Mouse (Mus musculus): ENCODE data around the gene Atxn7l2. TPM values are rescaled to one million over a fixed set of nuclear protein-coding genes. Genes with fewer than 3 reads are reported as not detected.

Atxn7l2 gene
- polyA plus RNA-seq, 1 experiment from 2014 or later: 6.3 TPM

DNA sequence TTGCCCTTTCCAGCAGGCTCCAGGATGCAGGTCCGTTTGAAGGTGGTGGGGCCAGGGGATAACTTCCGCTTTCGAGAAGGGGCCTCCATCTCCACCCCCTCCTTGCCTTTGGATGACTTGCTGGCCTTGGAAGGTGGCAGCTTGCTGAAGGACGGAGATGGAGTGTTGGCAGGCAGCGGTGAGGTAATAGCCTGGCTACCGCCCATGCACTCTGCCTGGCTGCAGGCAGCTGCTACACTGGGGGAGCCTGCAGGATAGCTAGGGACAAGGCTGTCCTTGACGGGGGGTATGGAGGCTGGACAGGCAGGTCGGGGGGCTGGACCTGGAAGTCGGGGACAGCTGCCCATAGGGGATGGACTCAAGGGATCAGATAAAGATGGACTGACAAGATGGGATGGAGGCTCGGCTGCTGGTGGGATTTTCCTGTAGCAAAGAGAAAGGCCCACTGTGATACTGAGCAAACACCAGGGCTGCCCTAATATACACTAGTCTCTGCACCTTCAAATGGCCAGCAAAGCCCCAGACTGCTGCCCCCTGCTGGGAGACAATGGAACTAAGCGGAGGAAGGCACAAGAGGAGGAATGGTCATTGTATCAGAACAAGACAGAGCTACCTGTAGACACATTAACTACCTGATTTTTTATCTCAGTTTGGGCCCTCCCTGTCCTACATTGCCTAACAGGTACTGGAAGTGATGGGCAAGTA, 7.0 kb downstream of the Atxn7l2 start:
- H3K27me3 ChIP-seq (ENCODE audit: control insufficient read depth, insufficient read depth, low read length): no peaks in the 10 kb centered on the region
- no peak overlapping the region for H3K9ac ChIP-seq (ENCODE audit: low read length)
- ATAC-seq (ENCODE audit: insufficient number of reproducible peaks, insufficient read depth, low FRiP score, low read depth): no peak
- no peak overlapping the region for H3K4me3 ChIP-seq (ENCODE audit: control insufficient read depth in 1 of 2, insufficient read depth in 1 of 2, low read depth in 1 of 2, low read length in 2 of 2)
- peaks cover 66% of the 10 kb centered on the region for H3K36me3 ChIP-seq (ENCODE audit: control insufficient read depth, insufficient read depth, low read length)
- no peaks in the 10 kb centered on the region for H3K9me3 ChIP-seq (ENCODE audit: control insufficient read depth, low read length)
- no peak overlapping the region for H3K27ac ChIP-seq (replicated peaks in 1 of 2; ENCODE audit: control insufficient read depth in 1 of 2, insufficient read depth in 1 of 2, low read depth in 2 of 2, low read length in 2 of 2)
- WGBS: 79% methylated on average over 11 of the region's 11 CpGs
- no peak overlapping the region for H3K4me2 ChIP-seq (ENCODE audit: low read length)
- peaks cover 3 to 14% of the 10 kb centered on the region in 2 experiments; a peak in 3 of 4 replicates for H3K4me1 ChIP-seq (ENCODE audit: control insufficient read depth in 2 of 2, insufficient read depth in 2 of 2, low read length in 2 of 2)

DNA sequence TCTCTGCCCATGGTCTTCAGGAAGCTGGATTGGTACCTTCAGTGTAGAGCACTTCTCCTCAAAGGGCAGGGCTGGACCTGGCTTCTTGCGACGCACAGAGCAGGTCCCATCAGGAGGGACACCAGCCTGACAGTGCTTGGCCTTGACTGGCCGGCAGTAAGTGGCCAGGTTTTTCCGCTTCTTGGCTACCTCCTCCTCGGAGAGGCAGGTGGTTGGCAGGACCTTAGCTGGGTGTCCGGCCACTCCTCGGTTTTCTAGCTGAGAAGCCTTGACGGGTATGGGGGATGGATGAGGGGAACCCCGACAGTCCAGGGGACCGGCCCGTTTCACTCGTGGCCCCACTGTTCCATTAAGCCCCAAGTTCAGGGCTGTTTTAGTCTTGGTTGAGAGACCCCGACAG, 7.5 kb downstream of the Atxn7l2 start:
- Histone ChIP-seq H3K27me3 (ENCODE audit: control insufficient read depth, insufficient read depth, low read length) (no peaks in the 10 kb centered on the region), H3K9me3 (ENCODE audit: control insufficient read depth, low read length) (no peaks in the 10 kb centered on the region), H3K4me3 (ENCODE audit: control insufficient read depth in 1 of 2, insufficient read depth in 1 of 2, low read depth in 1 of 2, low read length in 2 of 2) (no peak overlapping the region), H3K4me2 (ENCODE audit: low read length) (no peak overlapping the region), H3K36me3 (ENCODE audit: control insufficient read depth, insufficient read depth, low read length) (peaks cover 69% of the 10 kb centered on the region), H3K9ac (ENCODE audit: low read length) (no peak overlapping the region), H3K4me1 (ENCODE audit: control insufficient read depth in 2 of 2, insufficient read depth in 2 of 2, low read length in 2 of 2) (peaks cover 3 to 13% of the 10 kb centered on the region in 2 experiments; a peak in 3 of 4 replicates), H3K27ac (replicated peaks in 1 of 2; ENCODE audit: control insufficient read depth in 1 of 2, insufficient read depth in 1 of 2, low read depth in 2 of 2, low read length in 2 of 2) (no peak overlapping the region)
- no peak for ATAC-seq (ENCODE audit: insufficient number of reproducible peaks, insufficient read depth, low FRiP score, low read depth)
- 92% methylated on average over 13 of the region's 13 CpGs for WGBS

GRCm38 (mm10) chr3:108202506-108202905, 8.2 kb downstream of the Atxn7l2 start:
- Histone ChIP-seq H3K36me3 (ENCODE audit: control insufficient read depth, insufficient read depth, low read length) (peaks cover 66% of the 10 kb centered on the region), H3K9ac (ENCODE audit: low read length) (no peak overlapping the region)

DNA sequence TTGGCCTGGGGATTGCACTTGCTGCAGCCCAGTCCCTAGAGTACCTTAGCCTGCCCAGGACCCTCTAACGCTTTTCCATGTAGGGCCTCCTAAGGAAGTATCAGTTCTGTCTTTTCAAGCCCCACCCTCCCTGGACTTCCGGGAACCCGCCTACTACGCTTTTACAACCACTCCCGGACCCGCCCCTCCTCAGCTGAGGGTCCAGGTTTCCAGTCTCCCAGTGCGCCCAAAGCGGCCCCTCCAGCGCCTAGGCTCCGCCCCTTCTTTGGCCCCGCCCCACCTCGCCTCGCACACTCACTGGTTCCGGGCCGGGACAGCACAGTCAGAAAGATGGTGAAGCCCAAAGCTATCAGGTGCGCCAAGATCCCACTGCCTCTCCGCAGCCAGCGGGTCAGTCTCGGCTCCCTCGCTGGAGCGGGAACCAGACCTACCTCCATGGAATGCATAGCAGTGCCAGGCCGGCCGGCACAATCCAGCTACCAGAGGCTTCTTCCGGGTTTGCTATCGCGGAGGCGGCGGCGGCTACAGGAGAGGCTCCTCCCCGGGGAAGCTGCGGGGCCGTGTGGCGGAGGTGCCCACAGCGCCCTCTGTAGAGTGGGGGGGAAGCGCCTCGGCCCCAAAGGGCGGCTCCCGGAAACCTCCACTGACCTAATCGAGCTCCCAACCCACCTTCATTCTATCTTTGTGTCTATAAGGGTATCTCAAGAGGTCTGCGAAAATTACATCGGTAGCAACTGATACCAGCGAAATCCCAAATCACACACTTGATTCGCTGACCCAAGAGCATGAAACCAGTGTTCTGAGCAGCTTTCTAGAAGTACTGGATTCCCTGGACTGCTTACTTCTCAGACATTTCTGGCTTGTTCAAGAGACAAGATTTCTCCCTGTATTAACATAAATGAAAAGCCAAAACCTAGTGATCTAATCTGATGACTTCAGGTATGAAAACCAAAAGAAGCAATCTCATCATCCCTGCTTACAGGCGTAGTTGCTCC, 10.1 kb downstream of the Atxn7l2 start, which contains the start of gene Cyb561d1:
Cyb561d1 (minus strand) TSS at position 884 of the 995 bp plus-strand sequence.
- peak; percentile 93 for ATAC-seq (ENCODE audit: insufficient number of reproducible peaks, insufficient read depth, low FRiP score, low read depth)
- H3K4me2 ChIP-seq (ENCODE audit: low read length): peak within 1 kb of the TSS; percentile 77
- peak within 1 kb of the TSS; percentile 76 for H3K9ac ChIP-seq (ENCODE audit: low read length)
- peaks cover 50% of the 10 kb centered on the region for H3K36me3 ChIP-seq (ENCODE audit: control insufficient read depth, insufficient read depth, low read length)
- peak within 1 kb of the TSS; percentile 82 to 90 for H3K27ac ChIP-seq (replicated peaks in 1 of 2; ENCODE audit: control insufficient read depth in 1 of 2, insufficient read depth in 1 of 2, low read depth in 2 of 2, low read length in 2 of 2)
- H3K4me3 ChIP-seq (ENCODE audit: control insufficient read depth in 1 of 2, insufficient read depth in 1 of 2, low read depth in 1 of 2, low read length in 2 of 2): peak within 1 kb of the TSS; percentile 56 to 91
- 3% methylated on average over 44 of the region's 44 CpGs for WGBS
- no peaks in the 10 kb centered on the region for H3K27me3 ChIP-seq (ENCODE audit: control insufficient read depth, insufficient read depth, low read length)
- H3K9me3 ChIP-seq (ENCODE audit: control insufficient read depth, low read length): no peaks in the 10 kb centered on the region
- peaks cover 18 to 33% of the 10 kb centered on the region in 2 experiments for H3K4me1 ChIP-seq (ENCODE audit: control insufficient read depth in 2 of 2, insufficient read depth in 2 of 2, low read length in 2 of 2)

More at GRCm38 (mm10) chr3:108202506-108202905, 8.2 kb downstream of the Atxn7l2 start:
- no peak overlapping the region for H3K27ac ChIP-seq (replicated peaks in 1 of 2; ENCODE audit: control insufficient read depth in 1 of 2, insufficient read depth in 1 of 2, low read depth in 2 of 2, low read length in 2 of 2)
- no peaks in the 10 kb centered on the region for H3K9me3 ChIP-seq (ENCODE audit: control insufficient read depth, low read length)
- peaks cover 3 to 14% of the 10 kb centered on the region in 2 experiments; a peak in 3 of 4 replicates for H3K4me1 ChIP-seq (ENCODE audit: control insufficient read depth in 2 of 2, insufficient read depth in 2 of 2, low read length in 2 of 2)
- no peaks in the 10 kb centered on the region for H3K27me3 ChIP-seq (ENCODE audit: control insufficient read depth, insufficient read depth, low read length)
- no peak overlapping the region for H3K4me3 ChIP-seq (ENCODE audit: control insufficient read depth in 1 of 2, insufficient read depth in 1 of 2, low read depth in 1 of 2, low read length in 2 of 2)
- no peak for ATAC-seq (ENCODE audit: insufficient number of reproducible peaks, insufficient read depth, low FRiP score, low read depth)
- H3K4me2 ChIP-seq (ENCODE audit: low read length): no peak overlapping the region

DNA sequence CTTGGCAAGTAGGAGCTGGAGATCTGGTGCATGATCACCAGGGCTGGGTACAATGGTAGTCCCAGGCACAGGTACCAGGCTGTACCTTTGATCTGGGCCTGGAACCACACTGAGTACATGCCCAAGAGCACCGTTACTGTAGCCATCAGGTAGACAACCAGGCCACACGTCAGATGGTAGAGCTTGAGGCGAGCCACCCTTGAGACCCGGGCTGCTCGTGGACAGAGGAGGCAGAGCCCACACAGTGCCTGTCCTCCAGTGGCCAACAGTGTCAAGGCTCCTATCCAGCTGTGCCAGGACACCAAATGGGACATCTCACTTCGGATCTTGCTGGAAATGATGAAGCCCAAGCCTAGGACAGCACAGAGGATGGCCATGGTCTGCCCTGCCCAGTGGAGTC, 11.5 kb downstream of the Atxn7l2 start:
- H3K4me2 ChIP-seq (ENCODE audit: low read length): no peak overlapping the region
- H3K27me3 ChIP-seq (ENCODE audit: control insufficient read depth, insufficient read depth, low read length): no peaks in the 10 kb centered on the region
- WGBS: 93% methylated on average over 6 of the region's 6 CpGs
- no peak overlapping the region for H3K27ac ChIP-seq (replicated peaks in 1 of 2; ENCODE audit: control insufficient read depth in 1 of 2, insufficient read depth in 1 of 2, low read depth in 2 of 2, low read length in 2 of 2)
- H3K4me3 ChIP-seq (ENCODE audit: control insufficient read depth in 1 of 2, insufficient read depth in 1 of 2, low read depth in 1 of 2, low read length in 2 of 2): no peak overlapping the region
- H3K4me1 ChIP-seq (ENCODE audit: control insufficient read depth in 2 of 2, insufficient read depth in 2 of 2, low read length in 2 of 2): peaks cover 18 to 35% of the 10 kb centered on the region in 2 experiments
- 0 out of 2 replicates have a peak overlapping the region, but pooled peaks have one; percentile 76 for H3K9ac ChIP-seq (ENCODE audit: low read length)
- ATAC-seq (ENCODE audit: insufficient number of reproducible peaks, insufficient read depth, low FRiP score, low read depth): no peak
- no peaks in the 10 kb centered on the region for H3K9me3 ChIP-seq (ENCODE audit: control insufficient read depth, low read length)
- peaks cover 36% of the 10 kb centered on the region for H3K36me3 ChIP-seq (ENCODE audit: control insufficient read depth, insufficient read depth, low read length)

DNA sequence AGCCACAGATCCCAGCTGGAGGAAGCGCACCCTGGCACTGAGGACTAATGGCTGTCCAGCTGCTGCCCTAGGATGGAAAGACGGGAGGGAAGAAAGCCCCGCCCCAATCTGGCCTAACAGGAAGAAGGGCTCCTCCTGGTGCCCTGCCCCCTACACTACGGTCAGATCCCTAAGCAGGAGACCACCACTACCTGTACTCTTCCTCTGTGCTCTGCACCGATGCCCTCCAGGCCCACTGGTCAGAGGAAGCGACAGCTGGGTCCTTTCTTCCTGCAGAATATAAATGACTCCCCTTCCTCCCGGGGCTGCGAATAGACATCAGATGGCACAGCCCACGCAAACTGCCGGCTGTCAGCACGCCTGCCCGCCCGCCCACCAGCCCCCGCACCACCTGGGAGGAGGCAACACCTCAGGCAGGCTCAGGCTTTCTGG, 13.7 kb downstream of the Atxn7l2 start:
- Histone ChIP-seq H3K4me1 (ENCODE audit: control insufficient read depth in 2 of 2, insufficient read depth in 2 of 2, low read length in 2 of 2) (peaks cover 24 to 41% of the 10 kb centered on the region in 2 experiments), H3K9me3 (ENCODE audit: control insufficient read depth, low read length) (no peaks in the 10 kb centered on the region), H3K27me3 (ENCODE audit: control insufficient read depth, insufficient read depth, low read length) (no peaks in the 10 kb centered on the region), H3K4me2 (ENCODE audit: low read length) (peak overlapping the region; percentile 48), H3K27ac (replicated peaks in 1 of 2; ENCODE audit: control insufficient read depth in 1 of 2, insufficient read depth in 1 of 2, low read depth in 2 of 2, low read length in 2 of 2) (no peak overlapping the region), H3K36me3 (ENCODE audit: control insufficient read depth, insufficient read depth, low read length) (peaks cover 16% of the 10 kb centered on the region; the same call in 1 of the 2 replicates), H3K4me3 (ENCODE audit: control insufficient read depth in 1 of 2, insufficient read depth in 1 of 2, low read depth in 1 of 2, low read length in 2 of 2) (no peak overlapping the region), H3K9ac (ENCODE audit: low read length) (peak overlapping the region; percentile 26; the same call in 1 of the 2 replicates)
- 21% methylated on average over 14 of the region's 14 CpGs for WGBS
- no peak for ATAC-seq (ENCODE audit: insufficient number of reproducible peaks, insufficient read depth, low FRiP score, low read depth)

- Histone ChIP-seq H3K27me3 (ENCODE audit: control insufficient read depth, insufficient read depth, low read length) (no peaks in the 10 kb centered on the region), H3K4me1 (ENCODE audit: control insufficient read depth in 2 of 2, insufficient read depth in 2 of 2, low read length in 2 of 2) (peaks cover 21 to 36% of the 10 kb centered on the region in 2 experiments), H3K9ac (ENCODE audit: low read length) (no peak overlapping the region), H3K9me3 (ENCODE audit: control insufficient read depth, low read length) (no peaks in the 10 kb centered on the region), H3K4me2 (ENCODE audit: low read length) (no peak overlapping the region), H3K4me3 (ENCODE audit: control insufficient read depth in 1 of 2, insufficient read depth in 1 of 2, low read depth in 1 of 2, low read length in 2 of 2) (no peak overlapping the region), H3K27ac (replicated peaks in 1 of 2; ENCODE audit: control insufficient read depth in 1 of 2, insufficient read depth in 1 of 2, low read depth in 2 of 2, low read length in 2 of 2) (peak overlapping the region in 1 of 2 experiments; percentile 27; a peak in 1 of 4 replicates), H3K36me3 (ENCODE audit: control insufficient read depth, insufficient read depth, low read length) (peaks cover 10% of the 10 kb centered on the region; the same call in 1 of the 2 replicates)
- WGBS: 57% methylated on average over 7 of the region's 7 CpGs
- no peak for ATAC-seq (ENCODE audit: insufficient number of reproducible peaks, insufficient read depth, low FRiP score, low read depth)
Measured at GRCm38 (mm10) chr3:108195941-108196590, 14.7 kb downstream of the Atxn7l2 start.

All from heart, embryonic 14.5 days (tissue).